ENCODE assay signal across 34 mouse cellular contexts in genomic region chr3:79083881-79084280, GRCm38 (mm10).
"Had no signal": no experiment of that assay in that cellular context is flagged by ENCODE, and none has a peak within 500 bp of the region (broad histone marks: within the 10 kb centered on the region; RNA-seq: fewer than 3 reads in every experiment).

No protein-coding gene starts in this region.

- H3K27me3 ChIP-seq: heart, embryonic 12.5 days; heart, embryonic 13.5 days; heart, embryonic 15.5 days; hindbrain, embryonic 12.5 days; hindbrain, embryonic 13.5 days; hindbrain, embryonic 15.5 days; intestine, embryonic 15.5 days; kidney, embryonic 15.5 days had no signal

- H3K4me2 ChIP-seq: heart, embryonic 12.5 days; heart, embryonic 13.5 days; heart, embryonic 15.5 days; hindbrain, embryonic 12.5 days; hindbrain, embryonic 13.5 days; hindbrain, embryonic 14.5 days; hindbrain, embryonic 15.5 days; intestine, embryonic 15.5 days; kidney, embryonic 15.5 days had no signal

- DNase-seq: heart, adult 2 months; heart, postnatal 10 days; heart, postnatal 14 days; heart, postnatal 36 days; heart, postnatal 4 days; kidney, adult 11 months; kidney, adult 18-20 months; kidney, adult 2 months; kidney, adult 8-10 months; kidney, adult 9 months; kidney, postnatal 10 days; kidney, postnatal 14 days; kidney, postnatal 25 days; kidney, postnatal 36 days; kidney, postnatal 4 days; layer of hippocampus, adult 9-11 months; layer of hippocampus, postnatal 36 days had no signal

- ATAC-seq: hindbrain, embryonic 16.5 days; hindbrain, postnatal 0 days; inflammation-experienced regulatory T-cells, adult 6 months; intestine, embryonic 15.5 days; intestine, embryonic 16.5 days; intestine, postnatal 0 days had no signal

- H3K27ac ChIP-seq: heart, adult 2 months; heart, embryonic 10.5 days; heart, embryonic 13.5 days; heart, embryonic 15.5 days; hindbrain, embryonic 10.5 days; hindbrain, embryonic 12.5 days; hindbrain, embryonic 13.5 days; hindbrain, embryonic 14.5 days; hindbrain, embryonic 15.5 days; hindbrain, postnatal 0 days; intestine, embryonic 15.5 days; kidney, embryonic 15.5 days; kidney, postnatal 0 days had no signal

- H3K4me3 ChIP-seq: heart, adult 2 months; heart, embryonic 10.5 days; heart, embryonic 12.5 days; heart, embryonic 13.5 days; heart, embryonic 15.5 days; hindbrain, embryonic 10.5 days; hindbrain, embryonic 12.5 days; hindbrain, embryonic 13.5 days; hindbrain, embryonic 15.5 days; intestine, embryonic 15.5 days; kidney, embryonic 15.5 days had no signal

- H3K9ac ChIP-seq: heart, embryonic 12.5 days; heart, embryonic 13.5 days; heart, embryonic 15.5 days; hindbrain, embryonic 12.5 days; hindbrain, embryonic 13.5 days; hindbrain, embryonic 14.5 days; hindbrain, embryonic 15.5 days; intestine, embryonic 15.5 days; kidney, embryonic 15.5 days had no signal

- H3K9me3 ChIP-seq: heart, embryonic 10.5 days; heart, embryonic 12.5 days; heart, embryonic 13.5 days; heart, embryonic 15.5 days; hindbrain, embryonic 10.5 days; hindbrain, embryonic 12.5 days; hindbrain, embryonic 13.5 days; hindbrain, embryonic 15.5 days; intestine, embryonic 15.5 days; kidney, embryonic 15.5 days had no signal

- H3K4me1 ChIP-seq: heart, embryonic 10.5 days; heart, embryonic 12.5 days; heart, embryonic 13.5 days; heart, embryonic 15.5 days; hindbrain, embryonic 10.5 days; hindbrain, embryonic 12.5 days; hindbrain, embryonic 13.5 days; hindbrain, embryonic 15.5 days; intestine, embryonic 15.5 days; kidney, embryonic 15.5 days had no signal
